Mouse (Mus musculus): ENCODE results near the gene Dsn1. TPM values are rescaled to one million over a fixed set of nuclear protein-coding genes. Genes with fewer than 3 reads are reported as not detected.

Gene Dsn1
- polyA plus RNA-seq, 1 experiment from 2014 or later: 25.8 TPM

DNA sequence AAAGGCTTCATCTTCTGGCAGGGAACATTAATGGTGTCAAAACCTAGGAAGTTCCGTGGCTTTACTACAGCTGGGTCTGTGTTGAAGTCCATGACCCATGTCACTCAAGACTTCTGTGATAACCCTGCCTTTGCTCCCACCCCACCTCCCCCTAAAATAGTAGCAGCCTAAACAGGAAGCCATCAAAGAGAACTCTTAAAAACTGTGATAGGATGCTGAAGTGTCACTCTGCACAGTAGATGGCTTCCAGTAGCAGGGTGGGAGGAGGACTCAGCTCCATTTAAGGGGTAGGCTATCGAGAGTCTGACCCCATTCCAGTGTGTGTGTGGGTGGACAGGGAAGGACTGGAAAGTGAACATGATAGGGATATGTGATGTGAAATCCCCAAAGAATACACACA lies 32.0 kb downstream of the Dsn1 start:
- WGBS: 59% methylated on average over 2 of the region's 2 CpGs
- no peak overlapping the region for H3K4me3 ChIP-seq (ENCODE audit: low read depth, low read length)
- H3K4me2 ChIP-seq (ENCODE audit: low read depth, low read length): no peak overlapping the region
- no peak for DNase-seq (ENCODE audit: low spot score)
- ATAC-seq (ENCODE audit: low read depth): no peak
- H3K36me3 ChIP-seq (ENCODE audit: control insufficient read depth, insufficient read depth, low read length): no peaks in the 10 kb centered on the region
- no peaks in the 10 kb centered on the region for H3K4me1 ChIP-seq (ENCODE audit: control insufficient read depth, insufficient read depth, low read length)
- no peaks in the 10 kb centered on the region for H3K9me3 ChIP-seq (ENCODE audit: control insufficient read depth, low read length)
- no peaks in the 10 kb centered on the region for H3K27me3 ChIP-seq (replicated peaks; ENCODE audit: control insufficient read depth, insufficient read depth, low read length)
- no peak overlapping the region for H3K27ac ChIP-seq (replicated peaks; ENCODE audit: low read depth, low read length)
- no peak overlapping the region for H3K9ac ChIP-seq (ENCODE audit: low read depth, low read length)

DNA sequence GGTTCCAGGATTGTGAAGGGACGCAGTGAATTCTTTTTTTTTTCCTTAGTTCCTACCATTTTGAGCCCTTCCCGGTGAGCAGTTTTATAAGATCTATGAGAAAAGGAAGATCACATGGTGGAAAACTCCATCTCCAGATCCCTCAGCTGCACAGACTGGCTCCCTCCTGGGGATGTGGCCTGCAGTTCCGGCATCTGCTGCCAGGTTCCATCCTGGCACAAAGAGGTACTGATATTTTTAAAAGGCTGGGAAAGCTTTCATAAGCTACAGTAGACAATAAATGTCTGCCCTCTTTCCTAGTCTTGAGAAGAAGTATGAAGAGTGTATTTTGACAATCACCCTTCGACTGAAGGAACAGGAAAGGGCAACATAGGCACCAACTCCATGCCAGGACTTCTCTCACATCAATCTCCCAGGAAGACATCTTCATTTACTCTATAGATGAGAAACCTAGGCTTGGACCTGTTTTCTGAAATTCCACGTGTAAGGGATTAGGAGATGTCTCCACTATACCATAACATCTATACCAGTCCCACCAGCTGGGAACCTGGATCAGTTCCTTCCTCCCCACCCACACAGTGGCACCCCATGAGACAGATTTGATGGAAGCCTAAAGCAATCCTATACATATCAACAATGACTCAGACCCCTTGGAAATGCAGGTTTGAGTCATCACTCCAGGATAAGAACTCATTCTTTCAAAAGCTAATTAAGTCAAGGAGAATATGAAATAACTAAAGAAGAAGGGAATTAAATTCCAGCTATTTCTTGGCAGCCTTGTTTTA lies 33.4 kb downstream of the Dsn1 start:
- Histone ChIP-seq H3K27ac (replicated peaks; ENCODE audit: low read depth, low read length) (no peak overlapping the region), H3K4me3 (ENCODE audit: low read depth, low read length) (no peak overlapping the region), H3K4me1 (ENCODE audit: control insufficient read depth, insufficient read depth, low read length) (no peaks in the 10 kb centered on the region), H3K9me3 (ENCODE audit: control insufficient read depth, low read length) (no peaks in the 10 kb centered on the region), H3K4me2 (ENCODE audit: low read depth, low read length) (no peak overlapping the region), H3K36me3 (ENCODE audit: control insufficient read depth, insufficient read depth, low read length) (no peaks in the 10 kb centered on the region), H3K27me3 (replicated peaks; ENCODE audit: control insufficient read depth, insufficient read depth, low read length) (no peaks in the 10 kb centered on the region), H3K9ac (ENCODE audit: low read depth, low read length) (no peak overlapping the region)
- 77% methylated on average over 5 of the region's 5 CpGs for WGBS
- DNase-seq (ENCODE audit: low spot score): no peak
- ATAC-seq (ENCODE audit: low read depth): no peak

DNA sequence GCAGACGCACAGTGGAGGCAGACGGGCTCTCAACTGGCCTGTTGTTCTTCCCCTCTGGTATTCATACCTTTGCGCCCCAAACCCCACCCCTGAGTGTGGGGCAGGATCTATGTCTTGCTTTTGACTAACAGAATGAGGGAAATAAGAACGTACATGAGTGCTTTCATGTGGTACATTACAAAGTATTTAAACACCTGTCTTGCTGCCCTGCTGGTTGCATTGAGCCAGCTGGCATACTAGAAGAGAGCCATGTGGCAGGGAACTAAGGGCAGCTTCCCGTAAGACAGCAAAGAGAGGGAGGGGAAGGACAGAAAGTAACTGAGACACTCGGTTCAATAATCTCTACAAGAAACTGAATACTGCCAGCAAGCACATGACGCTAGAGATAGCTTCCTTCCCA lies 36.7 kb downstream of the Dsn1 start:
- no peaks in the 10 kb centered on the region for H3K4me1 ChIP-seq (ENCODE audit: control insufficient read depth, insufficient read depth, low read length)
- H3K4me2 ChIP-seq (ENCODE audit: low read depth, low read length): no peak overlapping the region
- peak; percentile 47; the same call in 1 of the 2 replicates for ATAC-seq (ENCODE audit: low read depth)
- no peaks in the 10 kb centered on the region for H3K27me3 ChIP-seq (replicated peaks; ENCODE audit: control insufficient read depth, insufficient read depth, low read length)
- H3K9ac ChIP-seq (ENCODE audit: low read depth, low read length): no peak overlapping the region
- no peaks in the 10 kb centered on the region for H3K36me3 ChIP-seq (ENCODE audit: control insufficient read depth, insufficient read depth, low read length)
- DNase-seq (ENCODE audit: low spot score): peak; percentile 19
- H3K4me3 ChIP-seq (ENCODE audit: low read depth, low read length): no peak overlapping the region
- 69% methylated on average over 7 of the region's 7 CpGs for WGBS
- no peaks in the 10 kb centered on the region for H3K9me3 ChIP-seq (ENCODE audit: control insufficient read depth, low read length)
- no peak overlapping the region for H3K27ac ChIP-seq (replicated peaks; ENCODE audit: low read depth, low read length)

DNA sequence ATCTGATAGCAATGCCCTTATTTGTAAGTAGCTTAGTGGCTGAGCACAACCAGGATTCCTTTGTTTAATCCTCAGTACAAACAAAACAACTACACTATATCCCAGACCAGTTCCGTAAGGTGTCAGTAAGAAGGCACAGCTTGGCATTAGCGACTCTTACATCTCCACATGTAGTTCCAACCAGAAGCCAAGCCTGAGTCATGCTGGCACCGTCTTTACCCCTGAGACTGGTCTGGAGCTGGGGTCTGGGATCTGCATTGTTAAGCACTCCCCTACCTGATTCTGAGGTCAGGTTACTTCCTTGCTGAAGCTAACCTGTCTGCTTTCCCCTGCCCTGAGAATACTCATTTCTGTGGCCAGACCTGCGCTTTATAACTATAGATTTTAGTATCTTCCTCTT lies 38.5 kb downstream of the Dsn1 start:
- H3K4me2 ChIP-seq (ENCODE audit: low read depth, low read length): no peak overlapping the region
- no peaks in the 10 kb centered on the region for H3K36me3 ChIP-seq (ENCODE audit: control insufficient read depth, insufficient read depth, low read length)
- ATAC-seq (ENCODE audit: low read depth): no peak
- H3K4me1 ChIP-seq (ENCODE audit: control insufficient read depth, insufficient read depth, low read length): no peaks in the 10 kb centered on the region
- H3K27ac ChIP-seq (replicated peaks; ENCODE audit: low read depth, low read length): no peak overlapping the region
- DNase-seq (ENCODE audit: low spot score): no peak
- H3K9me3 ChIP-seq (ENCODE audit: control insufficient read depth, low read length): no peaks in the 10 kb centered on the region
- WGBS: 77% methylated on average over 4 of the region's 4 CpGs
- no peak overlapping the region for H3K9ac ChIP-seq (ENCODE audit: low read depth, low read length)
- H3K4me3 ChIP-seq (ENCODE audit: low read depth, low read length): no peak overlapping the region
- no peaks in the 10 kb centered on the region for H3K27me3 ChIP-seq (replicated peaks; ENCODE audit: control insufficient read depth, insufficient read depth, low read length)

DNA sequence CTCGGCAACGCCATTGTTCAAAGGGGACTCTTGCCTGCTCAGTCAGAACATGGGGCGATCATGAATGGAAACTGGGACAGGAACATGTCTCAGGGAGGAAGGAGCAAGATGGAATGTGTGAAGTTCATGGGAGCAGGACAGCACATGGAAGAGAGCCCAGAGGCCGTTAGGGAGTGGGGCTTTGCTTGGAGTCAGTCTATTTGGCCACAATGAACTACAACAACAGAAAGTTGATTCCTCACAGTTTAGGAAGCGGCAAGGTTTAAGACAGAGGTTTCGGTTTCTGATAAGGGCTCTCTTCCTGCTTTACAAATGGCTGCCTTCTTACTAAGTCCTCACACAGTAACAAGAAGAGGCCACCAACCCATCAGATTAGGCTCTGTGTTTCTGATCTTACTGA lies 39.6 kb downstream of the Dsn1 start:
- H3K4me1 ChIP-seq (ENCODE audit: control insufficient read depth, insufficient read depth, low read length): no peaks in the 10 kb centered on the region
- no peaks in the 10 kb centered on the region for H3K9me3 ChIP-seq (ENCODE audit: control insufficient read depth, low read length)
- 85% methylated on average over 6 of the region's 6 CpGs for whole genome bisulfite sequencing

DNA sequence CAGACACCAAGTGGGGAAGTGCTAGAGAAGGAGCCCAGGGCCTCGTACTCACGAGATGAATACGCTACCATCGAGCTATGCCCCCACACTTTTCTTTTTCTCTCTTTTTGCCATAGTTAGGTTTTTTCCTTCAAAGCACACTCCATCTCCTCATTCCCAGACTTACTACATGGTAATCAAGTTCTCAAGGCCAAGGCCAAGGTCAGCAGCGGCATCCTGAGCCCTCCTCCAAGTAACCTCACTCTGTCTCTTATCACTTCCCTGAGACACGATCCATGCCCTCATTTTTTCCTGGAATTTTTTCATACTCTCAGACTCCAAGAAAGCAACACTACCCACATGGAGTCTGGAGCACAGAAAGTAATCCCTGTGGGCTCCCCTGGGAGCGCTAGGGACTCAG lies 43.1 kb downstream of the Dsn1 start:
- H3K27ac ChIP-seq (replicated peaks; ENCODE audit: low read depth, low read length): no peak overlapping the region
- no peaks in the 10 kb centered on the region for H3K4me1 ChIP-seq (ENCODE audit: control insufficient read depth, insufficient read depth, low read length)
- WGBS: 90% methylated on average over 7 of the region's 7 CpGs
- ATAC-seq (ENCODE audit: low read depth): no peak
- no peaks in the 10 kb centered on the region for H3K36me3 ChIP-seq (ENCODE audit: control insufficient read depth, insufficient read depth, low read length)
- no peaks in the 10 kb centered on the region for H3K9me3 ChIP-seq (ENCODE audit: control insufficient read depth, low read length)
- H3K9ac ChIP-seq (ENCODE audit: low read depth, low read length): no peak overlapping the region
- H3K27me3 ChIP-seq (replicated peaks; ENCODE audit: control insufficient read depth, insufficient read depth, low read length): no peaks in the 10 kb centered on the region
- DNase-seq (ENCODE audit: low spot score): no peak
- H3K4me3 ChIP-seq (ENCODE audit: low read depth, low read length): no peak overlapping the region
- no peak overlapping the region for H3K4me2 ChIP-seq (ENCODE audit: low read depth, low read length)

More for the DNA sequence above, 39.6 kb downstream of the Dsn1 start:
- no peaks in the 10 kb centered on the region for H3K27me3 ChIP-seq (replicated peaks; ENCODE audit: control insufficient read depth, insufficient read depth, low read length)
- H3K4me3 ChIP-seq (ENCODE audit: low read depth, low read length): no peak overlapping the region
- no peak overlapping the region for H3K9ac ChIP-seq (ENCODE audit: low read depth, low read length)
- H3K27ac ChIP-seq (replicated peaks; ENCODE audit: low read depth, low read length): no peak overlapping the region
- ATAC-seq (ENCODE audit: low read depth): no peak
- H3K36me3 ChIP-seq (ENCODE audit: control insufficient read depth, insufficient read depth, low read length): no peaks in the 10 kb centered on the region
- no peak overlapping the region for H3K4me2 ChIP-seq (ENCODE audit: low read depth, low read length)
- DNase-seq (ENCODE audit: low spot score): no peak

DNA sequence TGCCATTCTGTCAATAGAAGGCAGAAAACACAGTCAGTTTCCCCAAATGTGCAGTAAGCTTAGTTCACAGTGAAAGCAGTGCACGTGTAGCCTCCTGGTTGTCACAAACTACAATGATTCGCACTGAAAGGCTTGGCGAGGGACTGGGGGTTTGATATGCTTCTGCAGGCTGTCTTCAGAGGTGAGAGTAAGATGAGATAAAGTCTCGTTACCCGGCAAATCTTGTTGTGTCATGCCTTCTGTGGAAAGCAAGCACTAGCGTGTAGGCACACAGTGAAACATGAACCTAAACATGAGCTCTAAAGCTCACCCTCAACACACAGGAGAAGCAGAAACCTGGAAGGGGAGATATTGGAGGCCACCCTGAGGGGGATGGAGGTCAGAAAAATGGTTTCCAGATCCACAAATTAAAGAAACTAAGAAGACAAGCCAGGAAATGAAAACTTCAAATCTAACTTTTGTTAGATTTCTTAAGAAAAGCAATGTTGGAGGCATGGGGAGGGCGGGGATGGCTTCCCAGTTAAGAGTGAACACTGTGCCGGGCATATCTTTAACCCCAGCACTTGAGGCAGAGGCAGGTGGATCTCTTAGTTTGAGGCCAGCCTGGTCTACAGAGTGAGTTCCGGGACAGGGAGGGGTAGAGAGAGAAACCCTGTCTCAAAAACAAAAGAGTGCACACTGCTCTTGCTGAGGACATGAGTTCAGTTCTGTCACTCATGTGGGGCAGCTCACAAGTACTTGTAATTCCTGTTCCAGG lies 48.3 kb downstream of the Dsn1 start:
- Histone ChIP-seq H3K9me3 (ENCODE audit: control insufficient read depth, low read length) (no peaks in the 10 kb centered on the region), H3K27ac (replicated peaks; ENCODE audit: low read depth, low read length) (no peak overlapping the region), H3K4me1 (ENCODE audit: control insufficient read depth, insufficient read depth, low read length) (no peaks in the 10 kb centered on the region), H3K4me2 (ENCODE audit: low read depth, low read length) (no peak overlapping the region), H3K4me3 (ENCODE audit: low read depth, low read length) (no peak overlapping the region), H3K27me3 (replicated peaks; ENCODE audit: control insufficient read depth, insufficient read depth, low read length) (no peaks in the 10 kb centered on the region), H3K9ac (ENCODE audit: low read depth, low read length) (no peak overlapping the region), H3K36me3 (ENCODE audit: control insufficient read depth, insufficient read depth, low read length) (peaks cover 4% of the 10 kb centered on the region; the same call in 1 of the 2 replicates)
- ATAC-seq (ENCODE audit: low read depth) (no peak), DNase-seq (ENCODE audit: low spot score) (peak; percentile 45)
- whole genome bisulfite sequencing: 74% methylated on average over 9 of the region's 9 CpGs

DNA sequence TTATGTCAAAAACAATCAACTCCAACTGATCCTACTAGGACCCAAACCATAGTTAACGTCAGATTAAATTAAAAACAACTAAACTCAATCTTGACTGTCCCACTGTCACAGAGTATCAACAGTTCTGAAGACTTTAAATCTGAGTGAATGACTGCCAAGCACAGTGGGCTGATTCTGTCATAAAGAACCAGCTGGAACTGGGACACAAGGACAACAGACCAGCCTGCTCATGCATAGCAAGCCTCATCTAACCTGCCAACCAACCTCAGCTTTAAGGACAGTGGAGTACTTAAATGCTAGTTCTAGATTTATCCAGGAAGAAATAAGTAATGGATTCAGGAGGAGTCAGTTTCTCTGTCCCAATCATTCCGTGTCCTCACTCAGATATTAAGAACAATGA lies 49.9 kb downstream of the Dsn1 start:
- Histone ChIP-seq H3K27ac (replicated peaks; ENCODE audit: low read depth, low read length) (no peak overlapping the region), H3K4me3 (ENCODE audit: low read depth, low read length) (no peak overlapping the region), H3K36me3 (ENCODE audit: control insufficient read depth, insufficient read depth, low read length) (peaks cover 4% of the 10 kb centered on the region; the same call in 1 of the 2 replicates), H3K4me2 (ENCODE audit: low read depth, low read length) (no peak overlapping the region), H3K9ac (ENCODE audit: low read depth, low read length) (no peak overlapping the region), H3K4me1 (ENCODE audit: control insufficient read depth, insufficient read depth, low read length) (no peaks in the 10 kb centered on the region), H3K9me3 (ENCODE audit: control insufficient read depth, low read length) (no peaks in the 10 kb centered on the region), H3K27me3 (replicated peaks; ENCODE audit: control insufficient read depth, insufficient read depth, low read length) (no peaks in the 10 kb centered on the region)
- DNase-seq (ENCODE audit: low spot score) (no peak), ATAC-seq (ENCODE audit: low read depth) (no peak)
- 86% methylated on average over 2 of the region's 2 CpGs for WGBS
